Comparison of ENCODE assay signal across 13 mouse cellular contexts in genomic region chr14:24616306-24617125, GRCm38 (mm10).
DNase-seq lines count a peak whose midpoint lies in the region; ATAC-seq and TF ChIP-seq lines count a peak whose summit lies in the region.
"Had no signal": no experiment of that assay in that cellular context is flagged by ENCODE, and none has a peak within 500 bp of the region (broad histone marks: within the 10 kb centered on the region; RNA-seq: fewer than 3 reads in every experiment).

No protein-coding gene starts in this region.

- WGBS in midbrain, embryonic 13.5 days, result 8% methylated on average over 10 of the region's 10 CpGs
- WGBS in stomach, postnatal 0 days, result 53% methylated on average over 10 of the region's 10 CpGs
- 84% methylated on average over 10 of the region's 10 CpGs for whole genome bisulfite sequencing in thymus, adult 2 months

- no peak for TF ChIP-seq POLR2A in testis, adult 2 months (IDR thresholded peaks at IDR 0.05; ENCODE audit: control insufficient read depth, low read depth, low read length)
- TF ChIP-seq POLR2A in thymus, adult 2 months (IDR thresholded peaks at IDR 0.05; ENCODE audit: control insufficient read depth, extremely low read depth, insufficient read depth, low read length, poor library complexity), result no peak

- H3K4me1 ChIP-seq in testis, adult 2 months (ENCODE audit: control insufficient read depth, insufficient read depth, low read length), result no peaks in the 10 kb centered on the region
- peaks cover 56% of the 10 kb centered on the region for H3K4me1 ChIP-seq in midbrain, embryonic 13.5 days (replicated peaks)
- no peaks in the 10 kb centered on the region for H3K4me1 ChIP-seq in stomach, postnatal 0 days (replicated peaks; ENCODE audit: control insufficient read depth, insufficient read depth)
- no peaks in the 10 kb centered on the region for H3K4me1 ChIP-seq in thymus, adult 2 months (replicated peaks; ENCODE audit: control insufficient read depth, insufficient read depth, low read length)

- DNase-seq in cerebellum, postnatal 14 days, result peak; percentile 44 to 49
- DNase-seq in cerebellum, adult 9-10 months, result no peak
- DNase-seq in testis, postnatal 10 days (ENCODE audit: low spot score), result no peak
- no peak for DNase-seq in stomach, postnatal 0 days (ENCODE audit: low spot score)
- no peak for DNase-seq in thymus, adult 2 months
- no peak for DNase-seq in adrenal gland, postnatal 4 days (ENCODE audit: low spot score in 2 of 2)
- DNase-seq: gastrocnemius, postnatal 14 days; kidney, adult 8-10 months had no signal

- H3K36me3 ChIP-seq in testis, adult 2 months (ENCODE audit: control insufficient read depth, insufficient read depth, low read length), result no peaks in the 10 kb centered on the region
- no peaks in the 10 kb centered on the region for H3K36me3 ChIP-seq in midbrain, embryonic 13.5 days
- no peaks in the 10 kb centered on the region for H3K36me3 ChIP-seq in stomach, postnatal 0 days (ENCODE audit: control insufficient read depth, insufficient read depth, low read length)
- no peaks in the 10 kb centered on the region for H3K36me3 ChIP-seq in thymus, adult 2 months (ENCODE audit: control insufficient read depth, insufficient read depth, low read length)

- H3K4me3 ChIP-seq in testis, adult 2 months (ENCODE audit: control insufficient read depth, low read depth, low read length), result peak overlapping the region; percentile 86
- H3K4me3 ChIP-seq in midbrain, embryonic 13.5 days (replicated peaks), result no peak overlapping the region
- no peak overlapping the region for H3K4me3 ChIP-seq in stomach, postnatal 0 days (ENCODE audit: low read depth, low read length)
- no peak overlapping the region for H3K4me3 ChIP-seq in thymus, adult 2 months (ENCODE audit: control insufficient read depth, insufficient read depth, low read length)
- H3K4me3 ChIP-seq: erythroblast, embryonic 14.5 days; myocyte had no signal

- peak overlapping the region; percentile 56 for H3K9ac ChIP-seq in midbrain, embryonic 13.5 days (replicated peaks)
- no peak overlapping the region for H3K9ac ChIP-seq in stomach, postnatal 0 days (ENCODE audit: low read length)

- H3K27ac ChIP-seq in testis, adult 2 months (ENCODE audit: control insufficient read depth, insufficient read depth, low read depth, low read length), result peak overlapping the region; percentile 52
- peak overlapping the region; percentile 100 for H3K27ac ChIP-seq in midbrain, embryonic 13.5 days
- no peak overlapping the region for H3K27ac ChIP-seq in stomach, postnatal 0 days (replicated peaks)
- no peak overlapping the region for H3K27ac ChIP-seq in thymus, adult 2 months (ENCODE audit: control insufficient read depth, insufficient read depth, low read length)

- H3K27me3 ChIP-seq in testis, adult 2 months (ENCODE audit: control insufficient read depth, insufficient read depth, low read length), result no peaks in the 10 kb centered on the region
- H3K27me3 ChIP-seq in midbrain, embryonic 13.5 days, result no peaks in the 10 kb centered on the region
- no peaks in the 10 kb centered on the region for H3K27me3 ChIP-seq in stomach, postnatal 0 days (ENCODE audit: control insufficient read depth, insufficient read depth, low read length)
- H3K27me3 ChIP-seq in thymus, adult 2 months (ENCODE audit: control insufficient read depth, insufficient read depth, low read length), result no peaks in the 10 kb centered on the region

- TF ChIP-seq EP300 in stomach, postnatal 0 days (optimal IDR thresholded peaks at IDR 0.05), result no peak

- peak overlapping the region; percentile 35 for H3K4me2 ChIP-seq in midbrain, embryonic 13.5 days (replicated peaks)
- H3K4me2 ChIP-seq in stomach, postnatal 0 days (replicated peaks; ENCODE audit: low read depth), result no peak overlapping the region

- no peak for TF ChIP-seq CTCF in testis, adult 2 months (IDR thresholded peaks at IDR 0.05; ENCODE audit: control insufficient read depth, insufficient read depth, insufficient replicate concordance, low read depth, low read length)
- TF ChIP-seq CTCF in stomach, postnatal 0 days (IDR thresholded peaks at IDR 0.05; ENCODE audit: low read depth), result no peak
- no peak for TF ChIP-seq CTCF in thymus, adult 2 months (IDR thresholded peaks at IDR 0.05; ENCODE audit: borderline replicate concordance, control insufficient read depth, extremely low read depth, insufficient read depth, low read length, poor library complexity)

- no peak for ATAC-seq in midbrain, embryonic 13.5 days
- no peak for ATAC-seq in stomach, postnatal 0 days (ENCODE audit: low FRiP score, low TSS enrichment)
- ATAC-seq: lung, postnatal 0 days had no signal

- H3K9me3 ChIP-seq in midbrain, embryonic 13.5 days, result no peaks in the 10 kb centered on the region
- no peaks in the 10 kb centered on the region for H3K9me3 ChIP-seq in stomach, postnatal 0 days (ENCODE audit: control insufficient read depth, low read length)

Comparison
In these comparisons a context has a peak if more than half of its experiments do, and no peak if none do; other contexts are left out.
1. DNase-seq: peak in cerebellum, postnatal 14 days (2 of 2); none in cerebellum, adult 9-10 months (single experiment), testis, postnatal 10 days (single experiment), stomach, postnatal 0 days (single experiment), thymus, adult 2 months (single experiment) and adrenal gland, postnatal 4 days (0 of 2).
2. H3K27ac ChIP-seq: peak in testis, adult 2 months (single experiment) and midbrain, embryonic 13.5 days (single experiment); none in stomach, postnatal 0 days (single experiment) and thymus, adult 2 months (single experiment).